Mouse (Mus musculus) thymus, postnatal 0 days (tissue): Measurements from ENCODE around the gene Ccdc148. TPM values are rescaled to one million over a fixed set of nuclear protein-coding genes. Genes with fewer than 3 reads are reported as not detected.

Source experiments
- DNase-seq: peaks from one replicate; pipeline ENCODE4 v3.0.0-alpha.2; 2015; ENCODE audit warnings: low spot score
- polyA plus RNA-seq: library from polyadenylated mRNA; unstranded; fragments of >200 nt; fragmentation: Nextera tagmentation; extraction: Ambion mirVana; gene quantifications from 2 replicates; pipeline ENCODE4 v1.2.1, GENCODE M21; 2015

Ccdc148 gene
- polyA plus RNA-seq, 1 experiment from 2014 or later, result 0.68 TPM

DNA sequence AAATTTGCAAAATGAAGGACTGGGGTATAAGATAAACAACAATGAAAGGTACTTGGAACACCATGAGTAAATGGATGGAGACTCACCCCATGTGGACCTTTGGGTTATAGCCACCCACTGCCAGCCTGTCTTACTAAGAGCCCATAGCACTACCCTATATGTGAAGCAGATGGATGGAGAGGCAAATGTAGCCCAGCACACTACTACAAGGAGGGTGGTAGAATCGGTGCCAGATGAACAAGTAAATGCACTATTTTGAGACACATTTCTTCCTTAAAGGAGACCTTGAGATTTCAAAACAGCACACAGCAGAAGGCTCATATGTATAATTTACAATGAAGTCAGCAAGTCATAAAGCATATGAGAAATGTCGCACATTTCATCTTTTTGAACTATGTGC is 234.9 kb downstream of the Ccdc148 start:
- no peak for DNase-seq

GRCm38 (mm10) chr2:58918351-58918750 is 242.1 kb downstream of the Ccdc148 start:
- no peak for DNase-seq

DNA sequence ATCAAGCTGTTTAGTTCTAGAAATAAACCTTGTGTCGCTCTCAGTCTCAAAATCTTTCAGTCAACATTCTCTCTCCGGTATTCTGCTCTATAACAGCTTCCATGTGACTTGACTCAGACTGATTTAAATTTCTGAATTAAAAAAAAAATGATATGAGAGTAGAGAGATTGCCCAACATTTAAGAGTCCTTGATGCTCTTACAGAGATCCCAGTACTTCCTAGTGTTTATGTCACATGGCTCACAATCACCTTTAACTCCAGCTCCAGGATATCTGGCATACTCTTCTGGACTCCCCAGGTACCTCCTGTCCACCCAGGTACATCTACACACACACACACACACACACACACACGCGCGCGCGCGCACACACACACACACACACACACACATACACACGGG is 248.1 kb downstream of the Ccdc148 start:
- no peak for DNase-seq

DNA sequence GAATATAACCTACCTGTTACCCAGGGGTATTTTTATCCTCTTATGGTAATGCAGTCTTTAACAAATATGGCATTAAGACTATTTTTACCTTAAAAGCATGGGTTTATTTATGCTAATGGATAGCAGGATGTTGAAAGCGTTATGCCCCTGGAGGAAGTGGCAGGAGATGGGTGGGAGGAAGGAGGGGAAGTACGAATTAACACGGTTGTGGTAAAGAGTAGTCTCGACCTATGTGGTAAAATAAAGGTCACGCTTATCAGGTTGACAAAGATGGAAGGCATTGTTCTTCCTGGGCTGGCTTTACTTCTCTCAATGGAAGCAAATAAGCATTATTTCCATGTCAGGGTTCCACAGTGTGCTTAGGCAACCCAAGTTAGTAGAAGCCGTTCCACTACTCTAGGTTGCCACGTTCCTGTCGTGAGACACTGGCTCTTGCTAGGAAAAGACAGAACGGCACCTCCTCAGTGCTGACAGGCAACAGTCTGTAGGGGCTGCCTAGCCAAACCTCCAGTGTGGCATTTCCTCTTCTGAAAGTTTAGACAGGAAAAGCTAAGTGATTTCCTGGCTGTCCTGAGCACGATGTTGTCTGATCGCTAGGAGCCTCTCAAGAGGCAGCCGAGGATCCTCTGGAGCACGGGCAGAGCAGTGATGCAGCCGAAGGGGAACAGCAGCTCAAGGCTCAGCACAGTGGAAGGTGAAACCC is 253.5 kb downstream of the Ccdc148 start:
- DNase-seq, result peak; percentile 6

GRCm38 (mm10) chr2:58905057-58905456 is 255.4 kb downstream of the Ccdc148 start:
- DNase-seq, result no peak

GRCm38 (mm10) chr2:58879876-58880275 is 280.6 kb downstream of the Ccdc148 start:
- no peak for DNase-seq

DNA sequence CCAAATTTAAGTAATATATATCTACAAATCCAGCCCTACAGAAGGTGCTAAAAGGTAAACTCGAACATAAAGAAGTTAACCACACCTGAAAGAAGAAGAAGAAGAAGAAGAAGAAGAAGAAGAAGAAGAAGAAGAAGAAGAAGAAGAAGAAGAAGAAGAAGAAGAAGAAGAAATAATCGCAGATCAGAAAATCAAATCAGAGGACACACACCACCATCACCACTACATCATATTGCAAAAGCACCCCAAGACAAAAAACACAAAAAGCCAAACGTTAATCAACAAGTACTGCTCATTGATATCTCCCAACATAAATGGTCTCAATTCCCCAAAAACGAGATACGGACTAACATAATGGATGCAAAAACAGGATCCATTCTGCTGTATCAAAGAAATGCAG is 301.3 kb downstream of the Ccdc148 start, which contains the start of gene Gm11099:
TSS of gene Gm11099 (plus strand) at position 301 of the 400 bp plus-strand sequence.
- no peak for DNase-seq

- DNase-seq, result peak; percentile 37
Measured at GRCm38 (mm10) chr2:58844499-58844898, 316.0 kb downstream of the Ccdc148 start.

- DNase-seq, result no peak
Measured at GRCm38 (mm10) chr2:58842443-58842842, 318.0 kb downstream of the Ccdc148 start.

GRCm38 (mm10) chr2:58841021-58841420 is 319.5 kb downstream of the Ccdc148 start:
- no peak for DNase-seq

GRCm38 (mm10) chr2:58832253-58832980 is 328.1 kb downstream of the Ccdc148 start:
- no peak for DNase-seq

DNA sequence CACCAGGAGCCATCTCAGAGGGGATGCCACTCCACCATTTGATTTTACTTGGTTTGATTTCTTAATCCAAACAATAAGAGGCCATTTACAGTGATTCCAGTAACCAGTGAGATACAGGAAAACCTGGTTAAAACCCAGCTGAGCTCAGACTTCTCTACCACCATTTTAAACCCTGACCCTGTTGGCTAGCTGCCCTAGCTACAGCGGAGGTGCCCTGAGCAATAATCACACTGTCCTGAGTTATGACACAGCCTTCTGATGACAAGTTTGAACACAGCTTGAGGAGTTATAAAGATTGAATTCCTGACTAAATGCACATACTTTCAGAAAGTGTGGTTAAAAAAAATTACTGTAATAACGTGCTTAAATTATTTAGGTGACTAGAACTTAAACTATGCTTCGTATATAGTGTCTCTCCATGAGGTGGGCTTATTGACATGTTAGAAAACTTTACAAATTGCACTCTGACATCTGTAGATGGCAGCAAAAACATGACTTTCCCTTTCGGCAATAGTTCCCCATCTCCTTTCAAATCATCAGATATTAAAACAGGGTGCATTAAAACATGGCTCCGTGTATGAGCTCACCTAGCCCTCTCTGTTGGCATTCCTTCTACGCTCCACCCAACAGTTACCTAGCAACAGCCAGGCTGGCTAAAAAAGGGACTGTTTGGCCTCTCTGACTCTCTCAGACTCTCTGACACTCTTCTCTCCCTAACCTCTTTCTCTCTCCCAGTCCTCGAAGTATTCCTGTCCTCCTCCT is 330.3 kb downstream of the Ccdc148 start:
- no peak for DNase-seq

DNA sequence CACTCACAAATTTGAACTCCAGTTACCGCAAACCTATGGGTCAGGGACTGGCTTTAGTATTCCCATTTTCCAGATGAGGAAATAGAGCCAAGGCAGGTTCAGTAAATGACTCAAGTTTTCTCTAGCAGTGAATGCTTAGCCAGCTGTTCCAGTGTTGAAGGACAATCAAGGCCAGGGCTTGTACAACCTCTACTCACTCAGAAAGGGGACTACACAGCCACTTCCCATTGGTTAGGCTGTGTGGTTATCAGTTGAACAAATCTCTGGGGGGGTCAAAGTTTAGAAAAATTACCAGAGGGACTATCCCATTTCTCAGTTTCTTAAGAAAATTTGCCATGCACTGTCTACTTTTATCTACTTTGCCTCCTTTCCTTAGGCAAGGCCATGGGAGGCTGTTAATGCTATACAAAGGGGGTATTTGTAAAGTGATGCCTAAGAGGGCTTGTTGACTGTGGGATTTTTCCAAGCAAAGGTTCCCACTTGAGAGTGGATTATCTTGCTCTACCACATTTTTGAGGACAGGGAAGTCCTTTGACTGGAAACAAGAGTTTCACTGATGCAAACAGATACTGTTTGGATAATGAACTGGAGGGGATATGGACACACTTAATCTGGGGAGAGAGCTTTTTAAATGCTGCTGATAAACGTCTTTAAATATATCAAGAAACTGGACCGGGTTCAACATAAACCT is 331.4 kb downstream of the Ccdc148 start:
- no peak for DNase-seq

GRCm38 (mm10) chr2:58812941-58813340 is 347.5 kb downstream of the Ccdc148 start:
- DNase-seq, result no peak

DNA sequence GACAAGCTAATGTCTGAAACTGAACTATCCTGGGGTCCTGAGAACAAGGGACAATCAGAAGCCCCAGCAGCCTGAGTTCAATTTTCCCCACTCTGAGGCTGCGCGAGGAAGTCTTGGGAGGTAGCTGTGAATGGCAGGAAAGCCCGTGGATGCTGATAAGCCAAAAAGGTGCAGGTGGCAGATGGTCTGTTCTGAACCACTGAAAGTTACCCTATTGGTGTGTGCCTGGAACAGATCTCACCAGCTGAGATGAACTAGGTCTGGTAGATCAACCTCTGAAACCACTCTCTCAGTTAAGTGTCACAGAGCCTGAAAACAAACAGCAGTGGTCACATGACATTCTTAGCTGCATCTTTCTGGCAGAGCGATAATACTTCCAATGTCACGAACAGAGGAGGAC is 360.9 kb downstream of the Ccdc148 start:
- no peak for DNase-seq

GRCm38 (mm10) chr2:58799126-58799525 is 361.4 kb downstream of the Ccdc148 start:
- no peak for DNase-seq

- no peak for DNase-seq
Measured at GRCm38 (mm10) chr2:58797506-58797905, 363.0 kb downstream of the Ccdc148 start.

- DNase-seq, result no peak
Measured at GRCm38 (mm10) chr2:58795432-58795831, 365.1 kb downstream of the Ccdc148 start.

DNA sequence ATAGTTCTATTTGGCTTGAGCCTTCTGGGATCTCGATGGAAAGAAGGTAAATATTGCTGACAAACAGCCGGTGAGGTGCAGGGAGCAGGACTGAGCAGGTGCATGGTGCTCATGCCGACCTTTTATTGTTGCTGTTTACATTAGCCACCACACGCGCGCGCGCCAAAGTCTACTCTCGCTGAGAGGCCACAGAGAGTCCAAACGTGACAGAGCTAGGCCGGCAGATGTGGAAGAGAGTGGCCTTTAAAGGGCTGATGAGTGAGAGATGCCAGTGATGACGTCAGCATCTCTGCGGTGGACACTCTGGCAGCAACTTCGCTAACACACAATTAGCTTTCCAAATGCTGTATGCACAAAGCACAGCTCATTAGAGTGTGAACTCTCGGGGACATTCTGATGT is 366.0 kb downstream of the Ccdc148 start:
- no peak for DNase-seq

- no peak for DNase-seq
Measured at GRCm38 (mm10) chr2:58790361-58790760, 370.1 kb downstream of the Ccdc148 start.

DNA sequence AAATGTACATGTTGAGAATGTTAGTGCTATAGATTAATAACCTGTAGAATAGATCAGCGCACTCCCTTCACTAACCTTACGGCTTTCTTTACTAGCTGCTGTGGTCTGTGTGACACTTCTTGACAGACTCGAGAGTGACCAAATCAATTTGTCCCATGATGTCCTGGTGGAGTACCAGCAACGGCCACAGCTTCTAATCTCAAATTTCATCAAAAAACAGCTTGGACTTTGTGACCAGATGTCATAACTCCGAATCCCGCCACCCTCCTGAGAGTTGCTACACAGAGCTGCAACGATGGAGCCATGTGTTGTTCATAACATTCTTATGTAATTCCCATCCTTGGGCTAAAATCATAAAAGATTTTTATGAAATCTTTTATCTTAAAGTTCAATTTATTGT is 370.5 kb downstream of the Ccdc148 start:
- DNase-seq, result no peak
